8 mouse cellular contexts compared by ENCODE assay signal in genomic region chr2:120403986-120404822, GRCm38 (mm10). TPM values are rescaled to one million over a fixed set of nuclear protein-coding genes. Genes with fewer than 3 reads are reported as not detected.
DNase-seq lines count a peak whose midpoint lies in the region; ATAC-seq lines count a peak whose summit lies in the region.

Gene Tmem87a (minus strand): TSS chr2:120404113.

- peak; percentile 96 for ATAC-seq in inflammation-experienced regulatory T-cells, adult 6 months
- ATAC-seq in megakaryocyte-erythroid progenitor cell, adult 5-6 weeks (replicated peaks; ENCODE audit: low FRiP score, low TSS enrichment, poor library complexity, severe bottlenecking) = peak; percentile 99

- intact Hi-C loops in gastrocnemius, postnatal 14 days (cut with DNase I; ENCODE audit: low total_unique reads) = no loop called here
- intact Hi-C loops in left cerebral cortex, postnatal 10 days (cut with DNase I) = no loop called here

- DNase-seq in adrenal gland, adult (ENCODE audit: inconsistent age in 2 of 2, low spot score in 1 of 2) = peak; percentile 97 to 98
- peak; percentile 99 for DNase-seq in embryo, embryonic 10.5 days (ENCODE audit: low spot score)
- peak; percentile 93 for DNase-seq in gastrocnemius, postnatal 14 days
- peak; percentile 93 to 96 for DNase-seq in left cerebral cortex, postnatal 10 days (ENCODE audit: extremely low spot score in 1 of 2, low spot score in 2 of 2)
- peak; percentile 96 for DNase-seq in right cerebral cortex, postnatal 25 days
- peak; percentile 89 to 93 for DNase-seq in urinary bladder, postnatal 4 days (ENCODE audit: low spot score in 2 of 2)

RNA-seq across cellular contexts. Expression of gene Tmem87a, which starts in this region (rescaled TPM):
- 10 to 100 TPM; 33.0 to 42.5 TPM for total RNA-seq in gastrocnemius, postnatal 14 days (2021)
- polyA plus RNA-seq in inflammation-experienced regulatory T-cells, adult 6 months (2017; shearing (Covaris generic)) = 10 to 100 TPM; 18.9 to 28.3 (median 24.6) TPM
- total RNA-seq in left cerebral cortex, postnatal 10 days (2021) = 10 to 100 TPM; 33.6 to 35.2 TPM
- total RNA-seq in megakaryocyte-erythroid progenitor cell, adult 5-6 weeks (2014; fragmentation: Nextera tagmentation) = 18.9 and 33.1 TPM in 2 replicates
- total RNA-seq in megakaryocyte-erythroid progenitor cell, adult 5-6 weeks (2017) = 59.9 and 69.4 TPM in 2 replicates

Comparison
In these comparisons a context has a peak if more than half of its experiments do, and no peak if none do; other contexts are left out.
1. Peak in every context shown above with its lines: DNase-seq and ATAC-seq.